Mouse (Mus musculus) heart, adult 2 months (tissue): Measurements from ENCODE around the gene Rbfox2. TPM values are rescaled to one million over a fixed set of nuclear protein-coding genes. Genes with fewer than 3 reads are reported as not detected.

Experiments
- DNase-seq, 2 experiments: peaks; one replicate each; pipeline ENCODE4 v3.0.0; 2021
- H3K27ac ChIP-seq: fragments of 200-600 bp; 2 replicates; pipeline ENCODE4 v1.8.1; 2022
- H3K27me3 ChIP-seq: fragments of 200-500 bp; 2 replicates; pipeline ENCODE4 v1.6.1; 2012; ENCODE audit warnings: mild to moderate bottlenecking, low read length, inconsistent platforms, mixed read lengths; ENCODE audit not compliant: control insufficient read depth, insufficient read depth
- H3K36me3 ChIP-seq: fragments of 200-500 bp; 2 replicates; pipeline ENCODE4 v1.6.1; 2012; ENCODE audit warnings: low read length, inconsistent platforms; ENCODE audit not compliant: control insufficient read depth, insufficient read depth
- H3K4me1 ChIP-seq: fragments of 200-500 bp; 2 replicates; pipeline ENCODE4 v1.6.1; 2011; ENCODE audit warnings: low read length; ENCODE audit not compliant: control insufficient read depth, insufficient read depth
- H3K4me3 ChIP-seq: fragments of 200-600 bp; 2 replicates; pipeline ENCODE4 v1.8.1; 2022
- H3K79me2 ChIP-seq: fragments of 200-500 bp; replicated peaks from 2 replicates; pipeline ENCODE4 v1.6.1; 2012; ENCODE audit warnings: mild to moderate bottlenecking, inconsistent platforms, low read length, moderate library complexity, mixed read lengths; ENCODE audit not compliant: control insufficient read depth, insufficient read depth
- H3K9ac ChIP-seq: fragments of 200-500 bp; 2 replicates; pipeline ENCODE4 v1.6.1; 2012; ENCODE audit warnings: low read depth, mild to moderate bottlenecking, control low read depth, inconsistent platforms, low read length, mixed read lengths
- CTCF ChIP-seq: fragments of 200-600 bp; IDR thresholded peaks from 2 replicates; pipeline ENCODE4 v1.8.1; 2022; ENCODE audit warnings: antibody characterized with exemption, mild to moderate bottlenecking, moderate library complexity
- EP300 ChIP-seq: fragments of 200-500 bp; IDR thresholded peaks from 2 replicates; pipeline ENCODE4 v1.6.1; 2011; ENCODE audit warnings: low read depth, low read length, control low read depth; ENCODE audit not compliant: insufficient read depth
- POLR2A ChIP-seq: fragments of 200-500 bp; IDR thresholded peaks from 2 replicates; pipeline ENCODE4 v1.6.1; 2011; ENCODE audit warnings: mild to moderate bottlenecking, low read depth, low read length, control low read depth; ENCODE audit not compliant: insufficient read depth
- WGBS: fragments of 180-500 bp; shearing (Covaris S2); methylation state at CpG from one replicate; pipeline ENCODE4 v1.1.7; 2018; 5-methylcytosine and 5-hydroxymethylcytosine counted together
- intact Hi-C: fragments of 180-260 bp; cut with DNase I; formaldehyde crosslinking; loops from one replicate; pipeline ENCODE4 v1.15.1; 2025
- polyA plus RNA-seq: library from polyadenylated mRNA; depleted of rRNA; stranded (reverse); fragments of >200 nt; gene quantifications from 2 replicates; pipeline ENCODE4 v1.2.3, GENCODE M21; 2012
- total RNA-seq, 2 experiments: library from RNA; stranded (reverse); gene quantifications; 2 replicates each; pipeline ENCODE4 v1.2.3; 2021

Rbfox2 gene
- total and polyA plus RNA-seq, 3 experiments = 86.0 to 110 (median 106) TPM

- no peak for TF ChIP-seq POLR2A
- TF ChIP-seq CTCF = no peak
- no peak for TF ChIP-seq EP300
- no peak for DNase-seq
- H3K9ac ChIP-seq = no peak overlapping the region
- peaks cover 11% of the 10 kb centered on the region for H3K79me2 ChIP-seq
- peaks cover 13% of the 10 kb centered on the region for H3K36me3 ChIP-seq
- no peak overlapping the region for H3K27ac ChIP-seq
- no peaks in the 10 kb centered on the region for H3K27me3 ChIP-seq
- intact Hi-C loops = no loop called here
- 77% methylated on average over 2 of the region's 2 CpGs for WGBS
- H3K4me3 ChIP-seq = no peak overlapping the region
- H3K4me1 ChIP-seq = peaks cover 3% of the 10 kb centered on the region
Observed at GRCm38 (mm10) chr15:77127737-77128136, 179.1 kb downstream of the Rbfox2 start.

- Histone ChIP-seq H3K4me1 (peaks cover 3% of the 10 kb centered on the region), H3K79me2 (peaks cover 13% of the 10 kb centered on the region), H3K4me3 (no peak overlapping the region), H3K36me3 (peaks cover 14% of the 10 kb centered on the region), H3K27ac (no peak overlapping the region), H3K9ac (no peak overlapping the region), H3K27me3 (no peaks in the 10 kb centered on the region)
- no peak for TF ChIP-seq POLR2A
- TF ChIP-seq CTCF = no peak
- DNase-seq = no peak
- intact Hi-C loops = no loop called here
- WGBS = 89% methylated on average over 3 of the region's 3 CpGs
Observed at GRCm38 (mm10) chr15:77126674-77127073, 180.1 kb downstream of the Rbfox2 start.

- H3K4me3 ChIP-seq = no peak overlapping the region
- no peak overlapping the region for H3K9ac ChIP-seq
- no peak overlapping the region for H3K27ac ChIP-seq
- H3K27me3 ChIP-seq = no peaks in the 10 kb centered on the region
- TF ChIP-seq CTCF (no peak), EP300 (no peak), POLR2A (no peak)
- 96% methylated on average over 4 of the region's 4 CpGs for WGBS
- H3K4me1 ChIP-seq = peaks cover 3% of the 10 kb centered on the region
- no peak for DNase-seq
- H3K79me2 ChIP-seq = peaks cover 19% of the 10 kb centered on the region
- intact Hi-C loops = no loop called here
- H3K36me3 ChIP-seq = peaks cover 21% of the 10 kb centered on the region
Observed at GRCm38 (mm10) chr15:77124372-77125117, 182.3 kb downstream of the Rbfox2 start.

GRCm38 (mm10) chr15:77122824-77123223 is 184.0 kb downstream of the Rbfox2 start:
- Histone ChIP-seq H3K9ac (no peak overlapping the region), H3K27ac (no peak overlapping the region), H3K79me2 (peaks cover 14% of the 10 kb centered on the region), H3K27me3 (no peaks in the 10 kb centered on the region), H3K4me1 (peaks cover 1% of the 10 kb centered on the region), H3K4me3 (no peak overlapping the region), H3K36me3 (peaks cover 23% of the 10 kb centered on the region)
- WGBS = 65% methylated on average over 2 of the region's 2 CpGs
- intact Hi-C loops = no loop called here
- TF ChIP-seq EP300 (no peak), CTCF (no peak), POLR2A (no peak)
- no peak for DNase-seq

- TF ChIP-seq CTCF (no peak), POLR2A (no peak), EP300 (no peak)
- DNase-seq = no peak
- Histone ChIP-seq H3K27me3 (no peaks in the 10 kb centered on the region), H3K9ac (no peak overlapping the region), H3K27ac (no peak overlapping the region), H3K36me3 (peaks cover 23% of the 10 kb centered on the region), H3K4me1 (peaks cover 1% of the 10 kb centered on the region), H3K79me2 (peaks cover 14% of the 10 kb centered on the region), H3K4me3 (no peak overlapping the region)
- intact Hi-C loops = no loop called here
- 72% methylated on average over 6 of the region's 6 CpGs for WGBS
Observed at GRCm38 (mm10) chr15:77122208-77122607, 184.6 kb downstream of the Rbfox2 start.

GRCm38 (mm10) chr15:77119666-77120065 is 187.1 kb downstream of the Rbfox2 start:
- Histone ChIP-seq H3K9ac (no peak overlapping the region), H3K4me1 (peaks cover 6% of the 10 kb centered on the region), H3K79me2 (peaks cover 12% of the 10 kb centered on the region), H3K36me3 (peaks cover 31% of the 10 kb centered on the region), H3K27ac (no peak overlapping the region), H3K27me3 (no peaks in the 10 kb centered on the region), H3K4me3 (no peak overlapping the region)
- DNase-seq = no peak
- intact Hi-C loops = no loop called here
- 92% methylated on average over 7 of the region's 7 CpGs for WGBS
- no peak for TF ChIP-seq CTCF
- TF ChIP-seq EP300 = no peak
- no peak for TF ChIP-seq POLR2A
